Mouse (Mus musculus) ES-Bruce4 (cell line): ENCODE data around the gene Fam204a.

Experiments
- CTCF ChIP-seq: IDR thresholded peaks from one replicate; pipeline ENCODE4 v1.8.1; 2011; ENCODE audit warnings: low read depth, low read length
- EP300 ChIP-seq: IDR thresholded peaks from 2 replicates; pipeline ENCODE4 v1.6.1; 2011; ENCODE audit warnings: low read depth, low read length; ENCODE audit not compliant: insufficient read depth
- POLR2A ChIP-seq: IDR thresholded peaks from one replicate; pipeline ENCODE4 v1.8.1; 2011; ENCODE audit warnings: low read length; ENCODE audit not compliant: insufficient read depth

GRCm38 (mm10) chr19:60208173-60208572 is 18.3 kb downstream of the Fam204a start:
- TF ChIP-seq POLR2A: no peak
- no peak for TF ChIP-seq EP300
- TF ChIP-seq CTCF: no peak
